Mouse (Mus musculus): ENCODE measurements around the gene Clpsl2.
A peak's percentile ranks its signal among the peaks of the same experiment; 100 is the strongest.

Gene Clpsl2

DNA sequence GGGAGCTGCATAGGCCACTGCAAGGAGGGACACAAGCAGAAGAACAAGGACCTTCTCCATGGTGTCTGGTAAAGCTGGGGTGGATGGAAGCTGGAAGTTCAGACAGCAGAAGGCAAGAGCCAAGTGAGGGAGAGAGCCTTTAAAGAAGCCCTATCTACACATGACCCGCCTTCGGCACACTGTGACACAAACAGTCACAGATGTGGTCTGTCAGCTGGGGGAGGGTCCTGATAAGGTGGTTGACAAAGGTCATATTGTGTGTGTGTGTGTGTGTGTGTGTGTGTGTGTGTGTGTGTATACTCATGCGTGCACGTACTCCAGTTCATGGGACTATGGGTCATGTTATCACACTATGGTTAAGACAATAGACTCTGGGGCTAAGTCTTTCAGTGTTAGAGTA lies 11.4 kb downstream of the Clpsl2 start, which contains the start of gene Clps:
Gene Clps (minus strand): TSS at position 169 of the 400 bp plus-strand sequence.
- DNase-seq (ENCODE audit: low spot score): no peak

GRCm38 (mm10) chr17:28561613-28562012 lies 12.4 kb downstream of the Clpsl2 start:
- no peak for DNase-seq (ENCODE audit: low spot score)

GRCm38 (mm10) chr17:28565181-28565580 lies 16.0 kb downstream of the Clpsl2 start:
- DNase-seq (ENCODE audit: low spot score): peak; percentile 33

DNA sequence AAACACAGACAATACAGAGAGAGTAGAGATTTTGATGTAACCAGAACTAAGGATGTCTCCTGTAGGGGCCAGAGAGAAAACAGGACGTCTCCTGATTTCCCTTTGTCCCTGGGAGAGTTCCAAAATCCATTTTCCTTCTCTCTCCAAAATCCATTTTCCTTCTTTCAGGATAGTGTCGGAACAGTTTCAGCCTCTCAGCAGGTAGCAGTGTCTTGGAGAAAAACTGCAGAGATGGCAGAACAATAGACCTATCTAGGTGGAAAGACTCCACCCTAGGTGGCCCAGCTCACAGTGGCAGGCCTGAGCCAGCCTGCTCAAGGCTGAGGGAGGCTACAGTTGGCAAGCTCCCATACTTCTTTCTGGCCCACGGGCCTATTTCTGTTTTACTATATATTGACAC lies 18.3 kb downstream of the Clpsl2 start:
- DNase-seq (ENCODE audit: low spot score): no peak

DNA sequence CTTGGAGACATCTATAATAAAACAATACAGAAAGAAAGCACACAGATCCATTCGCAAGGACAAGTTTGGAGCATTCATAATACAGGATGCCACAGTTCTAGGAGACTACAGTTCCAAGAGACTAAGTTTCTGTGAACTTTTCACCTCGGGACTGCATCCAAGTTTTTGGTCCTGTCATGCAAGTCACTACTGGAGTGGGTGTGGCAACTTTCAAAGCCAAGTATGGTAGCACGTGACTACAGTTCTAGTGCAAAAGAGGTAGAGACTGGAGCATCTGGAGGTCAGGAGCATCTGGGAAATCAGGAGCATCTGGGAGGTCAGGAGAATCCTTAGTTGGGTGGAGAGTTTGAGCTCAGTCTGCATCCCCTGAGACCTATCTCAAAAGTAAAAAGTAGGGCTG lies 22.7 kb downstream of the Clpsl2 start:
- DNase-seq (ENCODE audit: low spot score): no peak

DNA sequence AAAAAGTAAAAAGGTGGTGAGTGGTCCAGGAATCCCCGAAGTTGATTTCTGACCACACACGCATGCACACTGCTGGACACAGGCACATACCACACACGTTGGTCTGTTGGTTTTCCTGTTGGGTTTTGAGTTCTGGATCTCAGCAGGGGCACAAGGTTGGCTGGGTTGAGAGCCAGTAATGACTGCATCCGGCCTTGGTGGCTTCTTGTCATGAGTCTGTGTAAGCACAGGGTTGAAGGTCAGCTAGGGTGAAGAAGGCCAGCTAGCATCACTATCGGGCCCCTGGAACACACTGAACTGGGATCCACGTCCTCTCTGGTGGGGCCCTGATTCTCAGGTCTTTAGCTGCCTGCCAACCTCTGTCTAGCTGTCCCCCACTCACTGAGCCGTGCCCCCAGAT lies 23.3 kb downstream of the Clpsl2 start:
- no peak for DNase-seq (ENCODE audit: low spot score)

DNA sequence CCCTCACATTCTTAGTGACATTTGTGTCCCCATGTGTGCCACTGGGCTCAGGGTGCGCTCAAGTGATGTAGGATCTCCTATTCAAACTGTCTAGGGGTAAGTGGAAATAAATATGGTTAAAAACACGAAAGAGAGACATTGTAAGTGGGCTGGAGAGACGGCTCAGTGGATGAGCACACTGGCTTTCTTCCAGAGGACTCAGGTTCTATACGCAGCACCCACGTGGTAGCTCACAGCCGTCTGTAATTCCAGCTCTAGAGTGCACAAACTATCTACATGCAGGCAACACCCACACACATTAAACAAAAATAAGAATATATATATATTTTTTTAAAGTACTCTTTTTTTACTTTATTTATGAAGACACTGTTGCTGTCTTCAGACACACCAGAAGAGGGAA lies 23.7 kb downstream of the Clpsl2 start:
- DNase-seq (ENCODE audit: low spot score): no peak

DNA sequence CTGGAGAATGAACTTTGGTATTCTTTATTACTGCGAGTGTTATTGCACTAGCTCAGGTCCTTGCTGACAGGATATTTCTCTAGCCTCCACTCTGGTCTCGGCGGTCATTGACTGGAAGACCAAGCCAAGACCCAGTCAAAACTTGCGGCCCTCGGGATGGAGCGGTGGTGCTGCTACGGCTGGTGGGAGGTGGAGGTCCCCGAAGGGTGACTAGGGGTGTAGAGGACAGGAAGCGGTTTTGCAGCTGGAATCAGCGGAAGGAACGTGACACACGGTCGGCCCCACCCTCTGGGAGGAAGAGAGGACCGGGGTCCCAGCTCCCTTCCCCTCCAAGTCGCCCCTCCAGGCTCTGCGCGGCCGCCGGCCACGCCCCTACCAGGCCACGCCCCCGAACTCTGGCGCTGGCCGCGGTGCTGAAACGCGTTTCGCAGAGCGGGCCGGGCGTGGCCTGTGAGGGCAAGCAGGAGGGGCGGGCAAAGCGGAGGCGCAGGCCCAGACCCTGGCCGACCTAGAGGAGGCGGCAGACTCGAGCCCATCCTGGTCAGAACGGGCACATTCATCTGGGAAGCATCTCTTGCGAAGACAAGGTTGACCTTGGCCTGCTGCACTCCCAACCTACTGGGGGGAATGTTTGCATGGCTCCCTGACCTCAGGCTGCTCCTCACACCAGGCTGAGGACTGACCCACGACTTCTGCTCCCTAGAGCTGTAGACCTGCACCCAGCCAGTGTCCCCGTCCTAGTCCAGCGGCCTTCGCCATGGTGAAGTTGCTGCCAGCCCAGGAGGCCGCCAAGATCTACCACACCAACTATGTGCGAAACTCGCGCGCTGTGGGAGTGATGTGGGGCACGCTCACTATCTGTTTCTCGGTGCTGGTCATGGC lies 26.3 kb downstream of the Clpsl2 start, which contains the start of gene Lhfpl5:
Gene Lhfpl5 (plus strand): TSS at position 398 of the 882 bp plus-strand sequence.
- no peak for DNase-seq (ENCODE audit: low spot score)

DNA sequence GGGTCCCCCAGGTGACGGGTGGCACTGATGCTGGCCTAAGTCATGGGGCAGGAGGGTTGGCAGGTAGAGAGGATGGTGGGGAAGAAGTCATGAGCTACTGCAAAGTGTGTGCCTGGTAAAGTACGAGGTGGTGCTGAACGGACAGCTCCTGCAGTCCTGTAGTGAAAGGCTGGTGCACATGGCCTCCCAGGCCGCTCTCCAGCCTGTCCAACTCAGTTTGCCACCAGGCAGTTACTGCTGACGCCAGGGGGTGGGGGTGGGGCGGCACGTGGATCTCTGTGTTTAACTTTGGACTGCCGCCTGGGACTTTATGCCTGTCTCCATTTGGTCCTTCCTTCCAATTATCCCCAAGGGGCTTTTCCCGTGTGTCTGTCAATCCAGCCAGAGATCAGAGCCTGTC lies 31.2 kb downstream of the Clpsl2 start:
- DNase-seq (ENCODE audit: low spot score): peak; percentile 21

DNA sequence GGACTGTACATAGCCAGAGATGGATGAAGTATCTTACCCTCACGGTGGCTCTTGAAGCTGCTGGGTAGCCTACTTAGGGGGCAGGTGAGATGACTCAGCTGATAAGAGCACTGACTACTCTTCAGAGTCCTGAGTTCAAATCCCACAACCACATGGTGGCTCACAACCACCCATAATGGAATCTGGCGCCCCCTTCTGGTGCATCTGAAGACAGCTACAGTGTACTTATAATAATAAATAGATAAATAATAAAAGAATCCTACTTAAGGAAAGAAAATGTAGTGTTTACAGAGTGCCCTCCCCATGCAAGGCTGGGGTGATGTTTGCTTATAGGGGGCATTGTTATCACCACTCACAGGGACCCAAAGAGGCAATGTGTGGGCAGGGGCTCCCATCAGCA lies 31.8 kb downstream of the Clpsl2 start:
- DNase-seq (ENCODE audit: low spot score): no peak

DNA sequence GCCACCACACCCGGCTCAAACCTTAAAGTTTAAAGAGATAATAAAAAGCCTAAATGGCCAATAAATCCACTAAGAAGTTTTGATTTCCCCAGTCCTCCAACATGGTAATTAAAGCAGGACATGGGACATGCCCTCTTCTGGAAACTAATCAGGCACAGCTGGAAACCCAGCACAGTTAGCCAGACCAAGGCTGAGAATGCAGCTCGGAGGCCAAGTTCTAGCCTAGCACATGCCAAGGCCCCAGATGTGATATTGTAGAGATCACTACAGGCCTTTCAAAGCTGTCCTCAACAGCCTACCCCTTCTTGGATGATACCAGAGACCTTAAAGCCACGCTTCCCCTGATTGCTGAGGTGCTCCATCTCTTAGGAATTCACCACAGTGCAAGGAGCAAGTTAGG lies 37.3 kb downstream of the Clpsl2 start:
- DNase-seq (ENCODE audit: low spot score): peak; percentile 19

DNA sequence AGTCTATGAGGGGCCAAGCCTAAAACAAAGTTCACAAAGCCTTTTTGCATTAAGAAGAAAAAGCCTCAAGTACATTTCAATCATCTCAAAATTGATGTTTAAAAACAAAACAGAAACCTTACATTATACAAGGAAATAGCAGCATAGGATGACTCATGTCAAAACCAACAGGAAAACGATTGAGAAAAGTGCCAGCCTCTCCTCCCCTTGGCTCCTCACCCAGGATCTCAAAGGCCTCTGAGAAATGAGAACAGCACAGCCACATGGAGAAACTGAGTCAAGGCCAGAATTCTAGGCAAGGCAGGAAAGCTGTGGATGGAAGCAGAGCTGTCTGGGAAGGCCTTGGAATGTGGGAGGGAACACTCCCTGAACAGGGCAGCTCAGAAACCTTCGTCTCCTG lies 39.4 kb downstream of the Clpsl2 start:
- DNase-seq (ENCODE audit: low spot score): no peak

GRCm38 (mm10) chr17:28590596-28590995 lies 41.4 kb downstream of the Clpsl2 start:
- no peak for DNase-seq (ENCODE audit: low spot score)

DNA sequence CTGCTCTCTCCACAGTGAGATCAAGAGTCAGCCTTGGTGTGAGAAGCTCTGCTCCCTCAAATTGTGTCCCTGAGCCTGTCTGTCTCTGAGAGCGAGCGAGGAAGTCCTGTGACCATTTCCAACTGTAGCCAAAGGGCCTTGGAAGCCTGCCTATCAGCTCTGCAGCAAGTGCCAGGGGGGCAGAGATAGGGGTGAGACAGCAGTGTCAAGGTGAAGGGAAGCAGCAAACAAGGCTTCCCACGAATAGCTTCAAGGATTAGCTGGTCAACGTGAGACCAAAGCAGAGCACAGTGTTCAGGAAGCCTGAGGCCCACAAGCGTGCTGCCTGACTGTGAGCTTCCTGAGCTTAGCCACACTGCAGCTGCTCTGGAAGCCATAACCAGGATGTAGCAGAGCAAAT lies 42.3 kb downstream of the Clpsl2 start:
- DNase-seq (ENCODE audit: low spot score): no peak

- DNase-seq (ENCODE audit: low spot score): peak; percentile 69
Observed at GRCm38 (mm10) chr17:28592998-28593397, 43.8 kb downstream of the Clpsl2 start.

DNA sequence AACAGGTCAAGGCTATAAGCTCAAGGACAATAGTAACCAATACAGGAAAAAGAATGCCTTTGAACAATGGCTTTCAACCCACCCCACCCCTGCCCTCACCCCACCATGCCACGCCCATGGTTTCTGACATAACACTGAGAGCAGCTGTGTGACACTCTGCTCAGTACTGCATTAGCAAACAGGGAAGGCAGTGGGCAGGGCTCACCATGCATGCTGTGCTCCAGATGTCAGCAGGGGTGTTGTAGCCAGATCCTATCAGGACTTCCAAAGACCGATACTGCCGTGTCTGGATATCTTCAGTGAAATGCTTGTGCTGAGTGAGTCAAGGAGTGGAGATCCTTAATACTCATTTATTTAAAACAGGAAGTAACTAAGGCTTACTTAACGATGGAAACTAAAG lies 44.8 kb downstream of the Clpsl2 start:
- no peak for DNase-seq (ENCODE audit: low spot score)

DNA sequence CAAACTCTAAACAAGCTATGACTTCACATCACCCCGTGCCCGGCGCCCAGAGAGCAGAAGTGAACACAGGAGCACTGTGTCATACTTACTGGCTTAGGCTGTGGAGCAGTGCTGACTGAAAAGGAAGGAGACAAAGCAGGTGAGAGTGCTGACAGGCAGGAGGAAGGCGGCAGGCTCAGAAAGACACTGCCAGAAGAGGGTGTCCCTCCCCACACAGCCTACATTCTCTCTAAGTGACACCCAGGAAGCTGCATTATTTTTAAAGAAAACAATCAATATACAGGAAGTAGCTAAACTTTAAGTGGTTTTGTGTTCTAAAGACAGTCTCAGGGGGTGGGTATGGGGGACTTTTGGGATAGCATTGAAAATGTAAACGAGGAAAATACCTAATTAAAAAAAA lies 51.6 kb downstream of the Clpsl2 start:
- no peak for DNase-seq (ENCODE audit: low spot score)

GRCm38 (mm10) chr17:28601557-28602250 lies 52.5 kb downstream of the Clpsl2 start:
- DNase-seq (ENCODE audit: low spot score): no peak
